Mouse (Mus musculus) kidney, embryonic 16.5 days (tissue): Measurements from ENCODE around the gene Hoxd13. TPM values are rescaled to one million over a fixed set of nuclear protein-coding genes. Genes with fewer than 3 reads are reported as not detected.

Experiments
- ATAC-seq: fragments of 200-750 bp; cut with Nextera tagmentation; 2 replicates; pipeline ENCODE4 v1.8.0; 2017; ENCODE audit warnings: moderate TSS enrichment; ENCODE audit not compliant: low FRiP score, low TSS enrichment
- H3K27ac ChIP-seq: fragments of 300-500 bp; sonication (generic); 2 replicates; pipeline ENCODE4 v1.5.1; 2014; ENCODE audit warnings: low read length
- H3K27me3 ChIP-seq: fragments of 300-500 bp; sonication (generic); 2 replicates; pipeline ENCODE4 v1.6.1; 2014; ENCODE audit warnings: low read length, control low read depth, mixed read lengths; ENCODE audit not compliant: insufficient read depth
- H3K36me3 ChIP-seq: fragments of 300-500 bp; sonication (generic); 2 replicates; pipeline ENCODE4 v1.6.1; 2014; ENCODE audit warnings: low read length, control low read depth, mixed read lengths; ENCODE audit not compliant: insufficient read depth
- H3K4me1 ChIP-seq: fragments of 300-500 bp; sonication (generic); 2 replicates; pipeline ENCODE4 v1.6.1; 2014; ENCODE audit warnings: low read length, control low read depth, mixed read lengths; ENCODE audit not compliant: insufficient read depth
- H3K4me2 ChIP-seq: fragments of 300-500 bp; sonication (generic); replicated peaks from 2 replicates; pipeline ENCODE4 v1.6.1; 2014; ENCODE audit warnings: low read depth, low read length
- H3K4me3 ChIP-seq: fragments of 300-500 bp; sonication (generic); 2 replicates; pipeline ENCODE4 v1.5.1; 2014; ENCODE audit warnings: mild to moderate bottlenecking, low read length
- H3K9ac ChIP-seq: fragments of 300-500 bp; sonication (generic); replicated peaks from 2 replicates; pipeline ENCODE4 v1.6.1; 2014; ENCODE audit warnings: low read length
- H3K9me3 ChIP-seq: fragments of 300-500 bp; sonication (generic); 2 replicates; pipeline ENCODE4 v1.6.1; 2016; ENCODE audit warnings: low read length, control low read depth
- WGBS: fragments of 180-500 bp; shearing (Covaris S2); extraction: QIAGEN DNeasy Blood & Tissue Kit; methylation state at CpG from one replicate; pipeline ENCODE4 v1.1.7; 2014; 5-methylcytosine and 5-hydroxymethylcytosine counted together
- polyA plus RNA-seq: library from polyadenylated mRNA; unstranded; fragments of >200 nt; fragmentation: Nextera tagmentation; extraction: Ambion mirVana; gene quantifications from 2 replicates; pipeline ENCODE4 v1.2.1, GENCODE M21; 2015

Gene Hoxd13
- polyA plus RNA-seq, 1 experiment from 2014 or later, result 0.36 TPM

GRCm38 (mm10) chr2:74685059-74685603, 17.0 kb downstream of the Hoxd13 start:
- 0 out of 2 replicates have a peak, but pooled peaks cover 3% of the 10 kb centered on the region for H3K4me1 ChIP-seq
- peak overlapping the region; percentile 61 for H3K4me2 ChIP-seq
- H3K36me3 ChIP-seq, result no peaks in the 10 kb centered on the region
- no peaks in the 10 kb centered on the region for H3K9me3 ChIP-seq
- H3K27ac ChIP-seq, result peak overlapping the region; percentile 41
- no peak for ATAC-seq
- peaks cover 9% of the 10 kb centered on the region for H3K27me3 ChIP-seq
- WGBS, result 19% methylated on average over 4 of the region's 4 CpGs
- peak overlapping the region; percentile 55 for H3K9ac ChIP-seq
- peak overlapping the region; percentile 63 for H3K4me3 ChIP-seq

- no peak for ATAC-seq
- Histone ChIP-seq H3K27me3 (peaks cover 3% of the 10 kb centered on the region; the same call in 1 of the 2 replicates), H3K9ac (peak overlapping the region; percentile 80), H3K4me1 (peaks cover 7% of the 10 kb centered on the region; the same call in 1 of the 2 replicates), H3K4me3 (peak overlapping the region; percentile 64), H3K36me3 (no peaks in the 10 kb centered on the region), H3K4me2 (peak overlapping the region; percentile 59), H3K27ac (peak overlapping the region; percentile 87), H3K9me3 (no peaks in the 10 kb centered on the region)
- 2% methylated on average over 17 of the region's 17 CpGs for WGBS
Measured at GRCm38 (mm10) chr2:74686301-74686987, 18.3 kb downstream of the Hoxd13 start.

DNA sequence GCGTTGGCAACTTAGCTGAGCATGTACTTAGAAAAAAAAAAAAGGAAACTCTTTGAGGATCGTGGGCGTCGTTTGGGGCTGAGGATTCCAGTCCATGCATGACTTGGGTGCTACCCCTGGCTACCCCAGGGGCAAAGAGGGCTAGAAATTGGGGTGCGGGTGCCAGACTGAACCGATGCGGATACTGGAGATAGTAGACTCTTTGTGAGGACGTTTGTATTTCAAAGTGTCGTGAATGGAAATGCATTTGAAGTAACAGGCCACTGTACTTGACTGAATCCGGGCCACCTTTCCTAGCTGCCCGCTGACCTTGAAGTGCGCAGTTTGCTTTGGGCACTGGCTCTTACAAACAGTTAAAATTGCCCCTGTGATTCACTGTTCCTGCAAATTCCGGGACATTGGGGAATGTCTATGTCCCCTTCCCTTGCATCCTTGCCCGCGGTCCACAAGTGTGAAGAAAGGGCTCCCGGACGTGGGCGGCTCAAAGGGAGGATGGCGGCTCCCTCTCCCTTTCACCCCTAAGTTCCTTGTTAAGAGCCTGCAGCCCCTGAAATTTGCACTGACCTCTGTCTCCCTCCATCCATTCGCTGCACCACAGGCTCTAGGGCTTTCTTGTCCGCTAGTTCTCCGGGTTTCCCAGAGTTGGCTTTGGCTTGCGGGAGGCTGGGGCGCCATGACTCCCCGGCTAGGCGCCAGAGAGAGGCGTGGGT, 19.0 kb downstream of the Hoxd13 start:
- H3K36me3 ChIP-seq, result no peaks in the 10 kb centered on the region; the same call in 1 of the 2 replicates
- H3K4me3 ChIP-seq, result peak overlapping the region; percentile 64
- H3K4me1 ChIP-seq, result peaks cover 8% of the 10 kb centered on the region; the same call in 1 of the 2 replicates
- WGBS, result 2% methylated on average over 27 of the region's 27 CpGs
- H3K27me3 ChIP-seq, result peaks cover 3% of the 10 kb centered on the region; the same call in 1 of the 2 replicates
- ATAC-seq, result no peak
- peak overlapping the region; percentile 80 for H3K9ac ChIP-seq
- no peaks in the 10 kb centered on the region for H3K9me3 ChIP-seq
- H3K4me2 ChIP-seq, result peak overlapping the region; percentile 59
- peak overlapping the region; percentile 87 for H3K27ac ChIP-seq

DNA sequence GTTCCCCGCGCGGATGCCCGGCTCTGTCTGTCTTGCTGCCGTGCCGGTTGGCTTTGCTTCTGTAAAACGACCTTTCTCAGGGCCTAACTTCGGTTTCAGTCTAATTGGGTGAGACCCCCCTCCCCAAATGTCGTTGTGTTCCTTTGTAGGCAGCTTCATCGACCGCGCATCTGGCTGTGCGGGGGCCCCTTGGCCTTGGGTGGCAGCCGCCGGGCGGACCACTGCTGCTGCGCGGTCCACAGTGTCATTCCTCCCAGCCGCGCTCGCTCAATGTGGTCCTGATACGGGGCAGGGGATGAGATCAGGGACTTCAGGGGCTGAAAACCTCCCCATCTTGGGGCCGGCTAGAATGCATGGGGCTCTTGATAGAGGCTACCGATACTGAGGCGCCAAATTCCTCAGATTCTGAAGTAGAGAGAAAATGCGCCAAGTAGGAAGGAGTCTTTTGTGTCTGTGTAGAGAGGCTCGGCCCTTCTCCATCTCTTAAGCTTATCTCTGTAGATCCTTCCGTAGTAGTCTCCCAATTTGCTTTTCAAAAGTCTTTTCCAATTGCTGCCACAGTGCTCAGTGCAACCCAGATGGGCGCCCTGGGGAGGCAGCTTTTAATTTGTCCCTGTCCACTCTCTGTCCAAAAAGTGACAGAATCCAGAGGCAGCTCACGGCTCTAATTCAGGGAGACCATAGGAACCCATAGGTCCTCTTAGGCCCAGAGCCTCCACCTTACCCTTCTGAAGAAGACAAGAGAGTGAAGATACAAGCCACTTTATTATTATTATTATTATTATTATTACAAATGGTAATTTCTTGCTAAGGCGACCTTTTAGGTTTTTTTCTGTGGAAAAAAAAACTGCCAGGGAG, 19.8 kb downstream of the Hoxd13 start:
- peak overlapping the region; percentile 64 for H3K4me3 ChIP-seq

DNA sequence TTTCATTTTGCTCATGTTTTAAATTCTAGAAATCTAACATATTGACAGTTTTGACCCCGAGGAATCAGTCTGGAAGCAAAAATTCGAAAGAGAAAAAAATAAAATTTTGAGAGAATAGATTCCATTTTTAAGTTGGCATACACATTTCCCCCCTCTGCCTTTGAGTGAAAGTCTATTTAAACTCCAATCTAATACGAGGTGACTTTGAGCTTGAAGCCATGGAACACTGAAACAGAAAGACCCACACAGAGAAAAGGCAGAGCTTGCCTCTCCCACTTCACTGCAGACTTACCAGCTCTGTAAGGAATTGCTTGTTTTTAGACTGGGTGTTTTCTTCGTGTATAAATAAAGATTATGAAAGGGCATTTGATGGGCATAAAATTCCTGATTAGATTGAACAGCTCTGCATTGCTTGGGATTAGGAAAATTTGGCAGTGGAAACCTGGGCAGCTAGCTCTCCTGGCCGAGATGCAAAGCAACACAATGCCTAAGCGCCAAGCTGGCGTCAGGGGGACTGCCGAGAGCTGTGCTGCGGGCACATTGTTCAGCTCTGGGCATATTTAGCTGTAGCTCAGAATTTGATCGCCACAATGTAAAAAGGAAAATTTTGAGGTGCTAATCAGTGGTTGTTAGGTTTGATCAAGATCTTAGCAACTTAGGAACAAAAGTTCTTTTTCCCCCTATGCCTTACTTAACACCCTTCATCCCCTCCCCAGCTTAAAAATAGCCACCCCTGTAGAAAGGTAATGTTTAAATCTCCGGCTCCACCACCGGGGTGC, 20.9 kb downstream of the Hoxd13 start:
- peak overlapping the region; percentile 48 for H3K4me3 ChIP-seq
- no peak for ATAC-seq
- H3K27me3 ChIP-seq, result peaks cover 3% of the 10 kb centered on the region; the same call in 1 of the 2 replicates
- no peaks in the 10 kb centered on the region for H3K9me3 ChIP-seq
- H3K27ac ChIP-seq, result peak overlapping the region; percentile 94
- peaks cover 16% of the 10 kb centered on the region; the same call in 1 of the 2 replicates for H3K4me1 ChIP-seq
- H3K9ac ChIP-seq, result peak overlapping the region; percentile 83
- H3K4me2 ChIP-seq, result peak overlapping the region; percentile 59
- WGBS, result 7% methylated on average over 12 of the region's 12 CpGs
- no peaks in the 10 kb centered on the region; the same call in 1 of the 2 replicates for H3K36me3 ChIP-seq

More for the DNA sequence above, 19.8 kb downstream of the Hoxd13 start:
- H3K27me3 ChIP-seq, result peaks cover 3% of the 10 kb centered on the region; the same call in 1 of the 2 replicates
- peaks cover 11% of the 10 kb centered on the region; the same call in 1 of the 2 replicates for H3K4me1 ChIP-seq
- no peak for ATAC-seq
- peak overlapping the region; percentile 80 for H3K9ac ChIP-seq
- H3K9me3 ChIP-seq, result no peaks in the 10 kb centered on the region
- 3% methylated on average over 31 of the region's 31 CpGs for WGBS
- peak overlapping the region; percentile 87 for H3K27ac ChIP-seq
- H3K4me2 ChIP-seq, result peak overlapping the region; percentile 59
- no peaks in the 10 kb centered on the region; the same call in 1 of the 2 replicates for H3K36me3 ChIP-seq

DNA sequence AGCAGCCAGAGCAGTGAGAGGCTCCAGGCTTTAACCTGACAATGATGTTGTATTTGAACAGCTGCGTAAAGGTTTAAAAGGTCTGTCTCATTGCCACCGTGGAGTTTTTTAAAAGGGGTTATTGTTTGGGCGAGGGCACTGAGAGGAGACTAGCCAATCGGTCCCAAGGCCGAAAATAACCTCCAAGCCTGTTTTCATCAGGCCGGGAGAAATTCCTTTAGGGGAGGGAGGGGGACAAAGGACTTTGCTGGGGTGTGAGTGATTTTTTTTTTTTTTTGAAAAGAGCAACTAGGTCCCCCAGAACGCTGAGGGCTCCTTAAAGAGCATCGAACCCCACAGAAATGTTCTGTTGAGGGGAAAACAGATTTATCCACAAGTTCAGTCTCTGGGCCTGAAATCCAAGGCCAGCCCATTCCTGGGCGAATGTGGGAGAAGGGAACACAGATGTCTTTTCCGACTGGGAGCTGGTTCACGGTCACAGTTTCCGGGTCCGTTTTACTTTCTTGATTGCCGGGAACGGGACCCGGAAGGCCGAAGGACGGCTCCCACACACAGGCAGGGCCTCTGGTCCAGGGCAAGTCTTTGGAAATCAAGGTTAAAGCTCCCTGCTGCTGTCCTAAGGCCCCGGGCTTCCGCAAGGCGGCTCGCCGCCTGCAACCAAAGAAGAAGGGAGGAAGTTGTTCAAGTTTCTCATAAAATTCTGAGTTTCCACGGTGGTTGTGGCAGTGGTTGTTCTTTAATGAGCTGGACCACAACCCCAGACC, 21.6 kb downstream of the Hoxd13 start:
- Histone ChIP-seq H3K27ac (peak overlapping the region; percentile 94), H3K36me3 (no peaks in the 10 kb centered on the region; the same call in 1 of the 2 replicates), H3K9ac (peak overlapping the region; percentile 83), H3K4me2 (peak overlapping the region; percentile 59), H3K4me3 (peak overlapping the region; percentile 48), H3K27me3 (peaks cover 3% of the 10 kb centered on the region; the same call in 1 of the 2 replicates), H3K9me3 (no peaks in the 10 kb centered on the region), H3K4me1 (peaks cover 18% of the 10 kb centered on the region; the same call in 1 of the 2 replicates)
- WGBS, result 5% methylated on average over 24 of the region's 24 CpGs
- no peak for ATAC-seq

DNA sequence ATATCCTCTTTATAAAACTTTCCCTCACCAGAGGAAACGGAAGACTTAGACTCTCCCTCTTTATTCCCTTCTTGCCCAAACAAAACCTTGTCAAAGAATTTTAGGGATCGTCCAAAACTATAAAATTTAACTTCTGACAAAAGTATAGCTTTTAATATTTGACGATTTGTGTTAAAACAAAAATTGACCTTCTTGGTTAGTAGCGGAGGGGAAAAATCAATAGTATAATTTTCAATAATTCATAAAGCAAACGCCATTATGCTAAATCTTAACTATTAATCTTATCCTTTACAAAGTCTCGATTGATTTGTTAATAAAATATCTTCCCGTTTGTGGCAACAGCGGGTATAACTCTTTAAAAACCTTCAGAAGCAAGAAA, 22.2 kb downstream of the Hoxd13 start:
- 10% methylated on average over 8 of the region's 8 CpGs for WGBS
- H3K27ac ChIP-seq, result peak overlapping the region; percentile 94
- H3K4me2 ChIP-seq, result peak overlapping the region; percentile 80
- H3K4me1 ChIP-seq, result peaks cover 23% of the 10 kb centered on the region
- no peaks in the 10 kb centered on the region; the same call in 1 of the 2 replicates for H3K36me3 ChIP-seq
- H3K9me3 ChIP-seq, result no peaks in the 10 kb centered on the region
- H3K9ac ChIP-seq, result peak overlapping the region; percentile 83
- peaks cover 3% of the 10 kb centered on the region; the same call in 1 of the 2 replicates for H3K27me3 ChIP-seq
- ATAC-seq, result no peak
- H3K4me3 ChIP-seq, result peak overlapping the region; percentile 48
